Mouse (Mus musculus) lung, adult 2 months (tissue): ENCODE data around the gene Cracr2b. TPM values are rescaled to one million over a fixed set of nuclear protein-coding genes. Genes with fewer than 3 reads are reported as not detected.

ENCODE experiments used
- DNase-seq: peaks from one replicate; pipeline ENCODE4 v3.0.0; 2022
- H3K4me1 ChIP-seq: fragments of 200-500 bp; 2 replicates; pipeline ENCODE4 v1.6.1; 2011; ENCODE audit warnings: low read length; ENCODE audit not compliant: control insufficient read depth, insufficient read depth
- H3K4me3 ChIP-seq: fragments of 200-500 bp; replicated peaks from 2 replicates; pipeline ENCODE3; 2011; ENCODE audit warnings: low read depth, mild to moderate bottlenecking, control low read depth, low read length; ENCODE audit errors: extremely low read depth
- CTCF ChIP-seq: fragments of 200-500 bp; IDR thresholded peaks from 2 replicates; pipeline ENCODE4 v1.5.1; 2011; ENCODE audit warnings: mild to moderate bottlenecking, low read length, control low read depth; ENCODE audit not compliant: insufficient read depth
- POLR2A ChIP-seq: fragments of 200-500 bp; IDR thresholded peaks from 2 replicates; pipeline ENCODE4 v1.6.1; 2011; ENCODE audit warnings: low read depth, mild to moderate bottlenecking, control low read depth, low read length, borderline replicate concordance; ENCODE audit errors: extremely low read depth
- WGBS: fragments of 180-500 bp; shearing (Covaris S2); methylation state at CpG from one replicate; pipeline ENCODE4 v1.1.7; 2018; 5-methylcytosine and 5-hydroxymethylcytosine counted together
- polyA plus RNA-seq: library from polyadenylated mRNA; depleted of rRNA; stranded (reverse); fragments of >200 nt; gene quantifications from 2 replicates; pipeline ENCODE4 v1.2.3, GENCODE M21; 2012; rRNA removed

Gene Cracr2b
- polyA plus RNA-seq, 1 experiment: 177 TPM

DNA sequence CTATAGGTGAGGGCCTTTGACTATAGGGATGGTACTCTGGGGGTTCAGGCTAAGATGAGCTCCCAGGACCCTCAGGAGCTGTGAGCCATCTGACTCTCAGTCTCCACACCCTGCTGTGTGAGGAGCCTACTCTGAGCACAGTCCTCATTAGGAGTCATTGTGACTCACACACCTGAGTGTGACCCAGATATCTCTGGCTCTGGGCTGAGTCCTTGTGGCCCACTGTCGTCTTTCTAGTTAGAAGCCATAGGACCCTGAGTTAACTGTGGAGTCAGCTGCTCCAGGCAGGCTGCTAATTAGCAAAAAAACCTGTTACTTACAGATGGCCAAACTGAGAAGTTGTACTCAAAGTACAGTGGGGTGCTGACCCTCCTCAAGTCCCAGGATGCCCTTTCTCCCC lies 32.8 kb downstream of the Cracr2b start:
- Histone ChIP-seq H3K4me1 (no peaks in the 10 kb centered on the region), H3K4me3 (no peak overlapping the region)
- 84% methylated on average over 1 of the region's 1 CpGs for WGBS
- DNase-seq: no peak
- TF ChIP-seq POLR2A (no peak), CTCF (no peak)

DNA sequence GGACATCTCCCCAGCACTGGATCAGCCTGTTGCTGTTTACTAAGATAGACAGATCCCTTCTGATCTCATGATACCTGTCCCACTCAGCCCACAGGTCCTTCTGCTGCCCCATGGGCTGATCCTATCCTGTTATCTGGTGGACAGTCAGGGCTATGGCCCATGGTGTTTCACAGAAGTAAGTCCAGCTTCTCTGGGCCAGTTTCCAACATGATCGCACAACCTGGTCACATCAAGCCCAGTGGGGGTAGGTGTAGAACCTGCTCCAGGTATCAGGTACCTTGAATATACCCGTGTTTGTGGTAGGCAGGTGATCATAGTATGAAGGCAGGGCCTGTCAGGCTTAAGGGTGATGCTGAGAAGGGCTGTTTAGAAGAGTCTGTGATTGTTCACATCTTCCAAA lies 34.5 kb downstream of the Cracr2b start:
- no peak for DNase-seq
- no peak overlapping the region for H3K4me3 ChIP-seq
- WGBS: 88% methylated on average over 2 of the region's 2 CpGs
- TF ChIP-seq CTCF (no peak), POLR2A (no peak)
- H3K4me1 ChIP-seq: no peaks in the 10 kb centered on the region

DNA sequence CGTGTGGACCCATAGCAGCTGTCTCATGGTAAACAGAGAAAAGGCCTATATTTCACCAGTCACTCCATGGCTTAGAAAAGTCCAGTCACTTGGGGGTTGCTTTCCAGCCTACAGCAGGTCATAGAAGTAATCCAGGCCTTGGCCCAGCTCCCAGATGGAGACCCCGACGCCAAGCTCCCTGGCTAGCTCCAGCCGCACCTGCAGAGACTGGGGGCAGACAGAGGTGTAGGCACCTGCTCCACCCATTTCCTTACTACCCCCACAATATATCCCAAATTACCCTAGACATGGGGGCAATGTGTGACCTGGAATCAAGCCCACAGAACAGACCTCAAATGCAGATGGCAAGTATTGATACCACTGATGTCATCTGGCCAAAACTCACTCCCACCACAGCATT lies 35.0 kb downstream of the Cracr2b start:
- WGBS: 82% methylated on average over 4 of the region's 4 CpGs
- TF ChIP-seq POLR2A (no peak), CTCF (no peak)
- no peak for DNase-seq
- no peak overlapping the region for H3K4me3 ChIP-seq
- no peaks in the 10 kb centered on the region for H3K4me1 ChIP-seq

DNA sequence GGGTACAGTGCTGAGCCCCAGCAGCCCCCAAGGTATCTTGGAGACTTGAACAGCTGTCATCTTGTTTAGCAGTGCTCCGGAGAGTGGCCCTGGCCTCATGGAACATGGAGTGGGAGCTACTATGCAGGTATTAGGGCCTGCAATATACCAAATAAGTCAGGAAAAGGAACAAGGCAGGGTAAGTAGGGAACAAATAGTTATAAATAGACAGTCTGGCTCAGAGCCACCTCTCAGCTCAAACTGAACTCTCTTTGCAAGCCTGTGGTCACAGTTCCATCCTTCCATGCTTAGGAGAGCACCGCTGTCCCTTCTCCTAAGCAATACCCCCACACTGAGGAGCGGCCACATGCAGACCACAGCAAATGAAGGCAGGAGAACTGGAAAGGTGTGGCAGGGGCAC lies 36.7 kb downstream of the Cracr2b start:
- H3K4me1 ChIP-seq: no peaks in the 10 kb centered on the region
- DNase-seq: no peak
- no peak for TF ChIP-seq POLR2A
- no peak for TF ChIP-seq CTCF

DNA sequence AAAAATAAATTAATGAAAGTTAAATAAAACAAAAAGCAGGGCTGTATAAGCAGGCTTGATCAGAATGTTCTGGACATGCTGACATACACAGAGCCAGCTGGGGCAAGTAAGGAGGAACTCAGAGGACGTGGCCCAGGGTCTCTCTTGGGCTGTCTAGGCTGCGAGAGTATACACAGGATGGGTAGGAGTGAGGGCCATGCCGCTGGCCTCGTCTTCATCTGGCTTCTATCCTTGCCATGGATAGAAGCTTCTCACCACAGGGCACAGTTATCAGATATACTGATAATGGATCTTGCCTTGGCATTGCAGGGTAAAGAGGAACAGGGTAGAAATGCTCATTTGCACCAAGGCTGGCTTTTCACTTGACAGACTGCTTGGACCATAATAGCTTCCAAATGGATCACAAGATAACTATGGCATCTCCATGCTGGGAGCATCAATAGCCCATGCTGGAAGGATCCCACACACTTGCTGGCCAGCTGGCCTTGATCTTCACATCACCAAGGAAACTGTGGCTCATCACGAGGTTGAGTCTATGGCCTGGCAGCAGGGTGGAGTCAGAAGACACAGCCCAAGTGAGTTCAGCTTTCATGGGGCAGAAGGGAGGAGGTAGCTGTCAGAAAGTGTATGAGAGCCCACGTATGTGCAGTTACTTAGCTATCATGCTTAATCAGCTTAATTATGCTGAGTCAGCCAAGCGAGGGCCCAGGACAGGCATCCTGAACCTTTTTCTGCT lies 41.1 kb downstream of the Cracr2b start:
- TF ChIP-seq CTCF: no peak
- 87% methylated on average over 7 of the region's 7 CpGs for WGBS
- no peak for DNase-seq
- no peak overlapping the region for H3K4me3 ChIP-seq
- H3K4me1 ChIP-seq: no peaks in the 10 kb centered on the region

More for the DNA sequence above, 36.7 kb downstream of the Cracr2b start:
- WGBS: 89% methylated on average over 3 of the region's 3 CpGs
- H3K4me3 ChIP-seq: no peak overlapping the region

DNA sequence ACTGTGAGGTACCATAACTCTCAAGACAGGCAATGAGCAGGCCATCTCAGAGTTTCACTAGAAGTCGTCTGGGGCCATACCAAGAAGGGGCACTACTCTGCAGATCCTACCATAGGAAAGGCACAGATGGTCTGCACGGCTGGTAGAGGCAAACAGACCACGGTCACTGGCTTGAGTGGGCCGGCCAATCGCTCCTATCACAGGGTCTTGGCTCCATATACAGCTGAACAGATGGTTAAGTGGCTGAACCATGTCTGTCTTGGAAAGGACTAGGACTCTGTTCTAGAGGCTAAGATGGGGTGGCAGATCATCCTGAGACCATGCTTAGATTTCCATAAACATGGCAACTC lies 41.6 kb downstream of the Cracr2b start:
- no peak for DNase-seq
- WGBS: 95% methylated on average over 5 of the region's 5 CpGs
- no peak overlapping the region for H3K4me3 ChIP-seq

DNA sequence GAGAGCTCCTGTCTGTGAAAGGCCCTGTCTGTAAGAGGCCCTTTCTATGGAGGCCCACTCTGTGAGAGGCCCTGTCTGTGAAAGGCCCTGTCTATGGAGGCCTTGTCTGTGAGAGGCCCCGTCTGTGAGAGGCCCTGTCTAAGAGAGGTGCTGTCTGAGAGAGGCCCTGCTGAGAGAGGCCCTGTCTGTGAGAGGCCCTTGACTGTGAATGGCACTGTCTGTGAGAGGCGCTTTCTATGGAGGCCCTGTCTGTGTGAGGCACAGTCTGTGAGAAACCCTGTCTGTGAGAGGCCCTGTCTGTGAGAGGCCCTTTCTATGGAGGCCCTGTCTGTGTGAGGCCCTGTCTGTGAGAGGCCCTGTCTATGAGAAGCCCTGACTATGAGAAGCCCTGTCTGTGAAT lies 45.4 kb downstream of the Cracr2b start:
- Histone ChIP-seq H3K4me3 (no peak overlapping the region), H3K4me1 (no peaks in the 10 kb centered on the region)
- 92% methylated on average over 2 of the region's 2 CpGs for WGBS

More for the DNA sequence above, 41.6 kb downstream of the Cracr2b start:
- TF ChIP-seq POLR2A (no peak), CTCF (no peak)
- no peaks in the 10 kb centered on the region for H3K4me1 ChIP-seq

DNA sequence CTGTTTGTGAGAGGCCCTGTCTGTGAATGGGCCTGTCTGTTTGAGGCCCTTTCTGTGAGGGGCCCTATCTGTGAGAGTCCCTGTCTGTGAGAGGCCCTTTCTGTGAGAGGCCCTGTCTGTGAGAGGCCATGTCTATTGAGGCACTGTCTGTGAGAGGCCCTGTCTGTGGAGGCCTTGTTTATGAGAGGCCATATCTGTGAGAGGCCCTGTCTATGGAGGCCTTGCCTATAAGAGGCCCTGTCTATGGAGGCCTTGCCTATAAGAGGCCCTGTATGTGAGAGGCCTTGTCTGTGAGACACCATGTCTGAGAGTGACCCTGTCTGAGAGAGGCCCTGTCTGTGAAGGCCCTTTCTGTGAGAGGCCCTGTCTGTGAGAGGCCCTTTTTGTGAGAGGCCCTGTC lies 47.3 kb downstream of the Cracr2b start:
- Histone ChIP-seq H3K4me1 (no peaks in the 10 kb centered on the region), H3K4me3 (no peak overlapping the region)
- DNase-seq: no peak
- TF ChIP-seq POLR2A (no peak), CTCF (no peak)

More for the DNA sequence above, 45.4 kb downstream of the Cracr2b start:
- no peak for DNase-seq
- no peak for TF ChIP-seq POLR2A
- TF ChIP-seq CTCF: no peak

DNA sequence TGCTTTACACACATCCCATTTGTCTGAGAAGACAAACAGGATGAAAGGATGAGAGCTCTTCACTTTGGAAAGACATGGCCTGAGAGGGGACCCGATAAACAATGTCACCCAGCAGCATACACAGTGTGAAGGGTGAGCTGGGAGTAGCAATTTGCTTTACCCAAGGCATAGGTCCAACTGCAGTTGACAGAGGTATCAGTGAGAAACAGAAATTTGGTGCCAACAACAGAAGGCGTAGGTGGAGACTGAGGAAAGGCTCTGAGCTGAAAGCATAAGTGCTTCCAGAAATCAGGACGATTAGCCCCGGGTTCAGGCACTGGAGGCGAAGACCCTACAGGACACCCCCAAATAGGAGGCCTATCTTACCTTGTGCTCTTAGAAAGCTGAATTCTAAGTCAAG lies 49.3 kb downstream of the Cracr2b start:
- no peaks in the 10 kb centered on the region for H3K4me1 ChIP-seq
- no peak for DNase-seq
- H3K4me3 ChIP-seq: no peak overlapping the region
- TF ChIP-seq CTCF: no peak
- TF ChIP-seq POLR2A: no peak
- 87% methylated on average over 5 of the region's 5 CpGs for WGBS

DNA sequence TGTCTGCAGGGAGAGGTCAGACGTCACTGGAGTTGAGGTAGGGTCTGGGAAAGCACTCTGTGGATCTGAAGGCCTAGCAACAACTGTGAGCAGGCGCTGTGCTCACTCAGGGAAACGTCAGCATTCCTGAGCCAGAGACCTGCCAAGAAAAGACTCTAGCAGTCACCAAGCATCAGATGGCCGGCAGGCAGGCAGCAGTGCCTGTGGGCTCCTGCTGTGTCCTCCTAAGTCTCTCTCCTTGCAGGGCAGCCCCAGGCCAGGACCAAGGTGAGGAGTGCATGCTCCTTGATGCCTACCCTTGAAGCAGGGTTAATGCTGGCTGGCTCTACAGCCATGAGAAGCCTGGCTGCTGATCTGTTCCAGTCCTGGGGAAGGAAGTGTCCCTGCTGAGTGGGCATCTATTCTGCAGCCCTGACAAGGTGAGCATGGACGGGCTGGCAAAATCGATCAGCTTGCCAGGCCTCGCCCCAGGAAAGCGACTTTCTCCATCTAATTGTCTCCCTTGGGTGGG lies 49.8 kb downstream of the Cracr2b start:
- TF ChIP-seq POLR2A: no peak
- TF ChIP-seq CTCF: no peak
- no peak for DNase-seq
- WGBS: 80% methylated on average over 8 of the region's 8 CpGs
- Histone ChIP-seq H3K4me3 (no peak overlapping the region), H3K4me1 (no peaks in the 10 kb centered on the region)

Other genes with a start within 250 kb of the Cracr2b start
- gene Lmntd2, start 247.0 kb upstream of the Cracr2b start, polyA plus RNA-seq: 4.4 and 5.6 TPM in 2 replicates
- 87.1 and 92.9 TPM in 2 replicates for gene Rassf7, start 245.2 kb upstream of the Cracr2b start, polyA plus RNA-seq
- 18.9 and 22.5 TPM in 2 replicates for gene Phrf1, start 232.3 kb upstream of the Cracr2b start, polyA plus RNA-seq
- gene Irf7, start 194.6 kb upstream of the Cracr2b start, polyA plus RNA-seq: 48.8 and 49.7 TPM in 2 replicates
- gene Cdhr5, start 184.3 kb upstream of the Cracr2b start, polyA plus RNA-seq: 0.11 and 1.5 TPM in 2 replicates
- gene Sct, start 182.0 kb upstream of the Cracr2b start, polyA plus RNA-seq: not detected in 2 replicates
- not detected in 2 replicates for gene Drd4, start 169.1 kb upstream of the Cracr2b start, polyA plus RNA-seq
- gene Deaf1, start 133.4 kb upstream of the Cracr2b start, polyA plus RNA-seq: 18.6 and 22.7 TPM in 2 replicates
- 37.2 and 49.2 TPM in 2 replicates for gene Tmem80, start 133.4 kb upstream of the Cracr2b start, polyA plus RNA-seq
- 112 and 143 TPM in 2 replicates for gene Eps8l2, start 122.2 kb upstream of the Cracr2b start, polyA plus RNA-seq
- gene Taldo1, start 68.9 kb upstream of the Cracr2b start, polyA plus RNA-seq: 145 and 204 TPM in 2 replicates
- 57.1 and 64.8 TPM in 2 replicates for gene Gatd1, start 47.0 kb upstream of the Cracr2b start, polyA plus RNA-seq
- gene Cend1, start 31.6 kb upstream of the Cracr2b start, polyA plus RNA-seq: 0.38 and 0.56 TPM in 2 replicates
- gene Slc25a22, start 23.2 kb upstream of the Cracr2b start, polyA plus RNA-seq: 47.3 and 48.6 TPM in 2 replicates
- 6.7 and 7.1 TPM in 2 replicates for gene Pidd1, start 17.1 kb upstream of the Cracr2b start, polyA plus RNA-seq
- 415 and 591 TPM in 2 replicates for gene Rplp2, start 13.7 kb upstream of the Cracr2b start, polyA plus RNA-seq
- gene Pnpla2, start 5.9 kb upstream of the Cracr2b start, polyA plus RNA-seq: 289 and 356 TPM in 2 replicates
- gene Cd151, start 6.3 kb downstream of the Cracr2b start, polyA plus RNA-seq: 537 and 555 TPM in 2 replicates
- gene Polr2l, start 14.0 kb downstream of the Cracr2b start, polyA plus RNA-seq: 29.0 and 30.9 TPM in 2 replicates
- 91.1 and 150 TPM in 2 replicates for gene Tspan4, start 14.1 kb downstream of the Cracr2b start, polyA plus RNA-seq
- 19.6 and 20.4 TPM in 2 replicates for gene Chid1, start 78.8 kb downstream of the Cracr2b start, polyA plus RNA-seq
- gene Ap2a2, start 101.1 kb downstream of the Cracr2b start, polyA plus RNA-seq: 46.3 and 58.1 TPM in 2 replicates
- gene Muc6, start 194.2 kb downstream of the Cracr2b start, polyA plus RNA-seq: 0.03 and 0.04 TPM in 2 replicates
- gene Muc2, start 229.2 kb downstream of the Cracr2b start, polyA plus RNA-seq: 1.8 and 53.0 TPM in 2 replicates